Mouse (Mus musculus): Measurements from ENCODE around the gene Txlnb. TPM values are rescaled to one million over a fixed set of nuclear protein-coding genes. Genes with fewer than 3 reads are reported as not detected.

Gene Txlnb
- polyA plus RNA-seq, 1 experiment from 2014 or later = 1.3 TPM

Other genes starting within 250 kb of the Txlnb start
- gene Cited2, start 73.0 kb upstream of the Txlnb start, polyA plus RNA-seq (2016; fragmentation: Nextera tagmentation; extraction: Ambion mirVana) = 32.5 and 32.8 TPM in 2 replicates
- 2.4 and 3.2 TPM in 2 replicates for gene Heca, start 151.8 kb downstream of the Txlnb start, polyA plus RNA-seq (2016; fragmentation: Nextera tagmentation; extraction: Ambion mirVana)
- gene Abracl, start 227.1 kb downstream of the Txlnb start, polyA plus RNA-seq (2016; fragmentation: Nextera tagmentation; extraction: Ambion mirVana) = 145 and 147 TPM in 2 replicates

Measured in forebrain, embryonic 10.5 days (tissue).